Mouse (Mus musculus): ENCODE measurements at regions not wholly inside any gene's neighbourhood (a gene's known extent, or its start where the extent isn't known, plus 50 kb on each side); places are given as distances from the start of the nearest gene placed in this dataset.
A peak's percentile ranks its signal among the peaks of the same experiment; 100 is the strongest.

GRCm38 (mm10) chr5:99165807-99166360 is 128.7 kb upstream of the Prkg2 start:
- DNase-seq = no peak

GRCm38 (mm10) chr5:99157973-99158372 is 120.8 kb upstream of the Prkg2 start:
- peak; percentile 10 to 51 for DNase-seq

GRCm38 (mm10) chr5:99153269-99153850 is 116.2 kb upstream of the Prkg2 start:
- DNase-seq = no peak

GRCm38 (mm10) chr5:99152299-99152698 is 115.1 kb upstream of the Prkg2 start:
- no peak for DNase-seq

- DNase-seq = no peak
Measured at GRCm38 (mm10) chr5:99149904-99150303, 112.8 kb upstream of the Prkg2 start.

- DNase-seq = no peak
Measured at GRCm38 (mm10) chr5:99132670-99133069, 95.5 kb upstream of the Prkg2 start.

- DNase-seq = no peak
Measured at GRCm38 (mm10) chr5:99128628-99129027, 91.5 kb upstream of the Prkg2 start.

- no peak for DNase-seq
Measured at GRCm38 (mm10) chr5:99125418-99125817, 88.3 kb upstream of the Prkg2 start.

- no peak for DNase-seq
Measured at GRCm38 (mm10) chr5:99111755-99112154, 74.6 kb upstream of the Prkg2 start.

- no peak for DNase-seq
Measured at GRCm38 (mm10) chr5:99111235-99111634, 74.1 kb upstream of the Prkg2 start.

- DNase-seq = no peak
Measured at GRCm38 (mm10) chr5:99099727-99100116, 62.6 kb upstream of the Prkg2 start.

GRCm38 (mm10) chr5:99099014-99099726 is 62.0 kb upstream of the Prkg2 start:
- no peak for DNase-seq

Data from cerebellum, postnatal 25 days (tissue).